Mouse (Mus musculus) midbrain, embryonic 11.5 days (tissue): ENCODE measurements at regions not wholly inside any gene's neighbourhood (a gene's known extent, or its start where the extent isn't known, plus 50 kb on each side); places are given as distances from the start of the nearest gene placed in this dataset.

Experiments used
- ATAC-seq: fragments of 200-750 bp; cut with Nextera tagmentation; 2 replicates; pipeline ENCODE4 v1.8.0; 2017; ENCODE audit warnings: moderate TSS enrichment, moderate library complexity; ENCODE audit not compliant: low FRiP score
- DNase-seq: peaks from one replicate; pipeline ENCODE4 v3.0.0; 2015; ENCODE audit warnings: low spot score; ENCODE audit errors: missing footprints
- H3K27ac ChIP-seq: fragments of 300-500 bp; sonication (generic); 2 replicates; pipeline ENCODE4 v1.5.1; 2014; ENCODE audit warnings: low read depth, low read length
- H3K27me3 ChIP-seq: fragments of 300-500 bp; sonication (generic); 2 replicates; pipeline ENCODE4 v1.6.1; 2014; ENCODE audit warnings: mild to moderate bottlenecking, low read length, moderate library complexity, mixed read lengths; ENCODE audit not compliant: control insufficient read depth, insufficient read depth
- H3K36me3 ChIP-seq: fragments of 300-500 bp; sonication (generic); 2 replicates; pipeline ENCODE4 v1.6.1; 2014; ENCODE audit warnings: mild to moderate bottlenecking, low read length, moderate library complexity, mixed read lengths; ENCODE audit not compliant: control insufficient read depth, insufficient read depth
- H3K4me1 ChIP-seq: fragments of 300-500 bp; sonication (generic); 2 replicates; pipeline ENCODE4 v1.6.1; 2014; ENCODE audit warnings: low read length; ENCODE audit not compliant: control insufficient read depth, insufficient read depth
- H3K4me2 ChIP-seq: fragments of 300-500 bp; sonication (generic); 2 replicates; pipeline ENCODE4 v1.6.1; 2014; ENCODE audit warnings: mild to moderate bottlenecking, moderate library complexity
- H3K4me3 ChIP-seq: fragments of 300-500 bp; sonication (generic); 2 replicates; pipeline ENCODE4 v1.5.1; 2014; ENCODE audit warnings: low read depth, low read length
- H3K9ac ChIP-seq: fragments of 300-500 bp; sonication (generic); 2 replicates; pipeline ENCODE4 v1.6.1; 2014; ENCODE audit warnings: low read length
- H3K9me3 ChIP-seq: fragments of 300-500 bp; sonication (generic); 2 replicates; pipeline ENCODE4 v1.6.1; 2016; ENCODE audit warnings: low read length; ENCODE audit not compliant: control insufficient read depth
- WGBS: fragments of 180-500 bp; shearing (Covaris S2); extraction: QIAGEN DNeasy Blood & Tissue Kit; methylation state at CpG from one replicate; pipeline ENCODE4 v1.1.7; 2014; 5-methylcytosine and 5-hydroxymethylcytosine counted together

DNA sequence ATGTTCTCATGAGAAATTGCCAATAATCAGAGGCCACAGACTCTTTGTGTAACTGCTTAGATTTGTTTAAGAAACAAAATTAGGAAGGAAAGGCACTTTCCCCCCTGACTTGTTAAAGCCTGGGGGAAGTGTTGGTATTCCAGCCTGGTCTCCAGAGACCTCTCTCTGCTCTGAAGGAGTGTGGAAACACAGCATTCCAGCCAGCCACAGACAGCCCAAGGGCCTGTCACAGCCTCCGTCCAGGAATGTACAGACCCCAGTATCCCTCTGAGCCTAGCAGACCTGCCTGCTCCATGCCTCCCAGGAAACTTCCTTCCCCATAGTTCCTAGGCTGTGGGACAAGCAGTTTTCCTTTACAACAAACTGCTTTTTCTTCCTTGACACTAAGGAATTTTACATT lies 128.0 kb downstream of the Rybp start:
- Histone ChIP-seq H3K27ac (no peak overlapping the region), H3K36me3 (no peaks in the 10 kb centered on the region), H3K4me3 (no peak overlapping the region), H3K4me1 (peaks cover 17% of the 10 kb centered on the region), H3K4me2 (no peak overlapping the region), H3K9me3 (no peaks in the 10 kb centered on the region), H3K9ac (no peak overlapping the region), H3K27me3 (no peaks in the 10 kb centered on the region)
- no peak for DNase-seq
- WGBS, result 37% methylated on average over 1 of the region's 1 CpGs
- ATAC-seq, result no peak

DNA sequence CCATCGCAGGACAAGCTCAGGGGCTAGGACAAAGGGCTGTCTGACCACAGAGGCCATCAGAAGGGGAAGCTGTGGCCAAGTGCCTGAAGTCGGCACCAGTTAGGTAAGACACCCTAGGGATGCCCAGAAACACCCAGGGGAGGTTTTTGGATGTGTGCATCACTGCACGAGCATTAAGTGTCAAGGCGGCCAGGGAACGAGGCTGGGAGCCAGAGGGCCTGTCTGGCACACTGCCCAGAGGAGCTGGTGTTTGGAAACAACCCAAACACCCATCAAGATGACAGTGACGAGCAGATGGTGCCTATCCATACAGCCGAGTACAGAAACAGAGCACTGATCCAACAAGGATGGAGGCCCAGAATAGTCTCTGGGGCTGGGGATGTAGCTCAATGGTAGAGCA lies 130.0 kb downstream of the Rybp start:
- Histone ChIP-seq H3K36me3 (no peaks in the 10 kb centered on the region), H3K9me3 (no peaks in the 10 kb centered on the region), H3K4me3 (no peak overlapping the region), H3K4me1 (no peaks in the 10 kb centered on the region), H3K27ac (no peak overlapping the region), H3K9ac (no peak overlapping the region), H3K27me3 (no peaks in the 10 kb centered on the region), H3K4me2 (no peak overlapping the region)
- ATAC-seq (no peak), DNase-seq (no peak)
- WGBS, result 84% methylated on average over 7 of the region's 7 CpGs

- no peaks in the 10 kb centered on the region for H3K36me3 ChIP-seq
- H3K9me3 ChIP-seq, result no peaks in the 10 kb centered on the region
- no peak overlapping the region for H3K4me2 ChIP-seq
- no peak for DNase-seq
- H3K9ac ChIP-seq, result no peak overlapping the region
- H3K27ac ChIP-seq, result no peak overlapping the region
- no peak overlapping the region for H3K4me3 ChIP-seq
- WGBS, result 88% methylated on average over 4 of the region's 4 CpGs
- no peaks in the 10 kb centered on the region for H3K4me1 ChIP-seq
- no peak for ATAC-seq
- H3K27me3 ChIP-seq, result no peaks in the 10 kb centered on the region
Observed at GRCm38 (mm10) chr6:100156163-100156562, 131.1 kb downstream of the Rybp start.

DNA sequence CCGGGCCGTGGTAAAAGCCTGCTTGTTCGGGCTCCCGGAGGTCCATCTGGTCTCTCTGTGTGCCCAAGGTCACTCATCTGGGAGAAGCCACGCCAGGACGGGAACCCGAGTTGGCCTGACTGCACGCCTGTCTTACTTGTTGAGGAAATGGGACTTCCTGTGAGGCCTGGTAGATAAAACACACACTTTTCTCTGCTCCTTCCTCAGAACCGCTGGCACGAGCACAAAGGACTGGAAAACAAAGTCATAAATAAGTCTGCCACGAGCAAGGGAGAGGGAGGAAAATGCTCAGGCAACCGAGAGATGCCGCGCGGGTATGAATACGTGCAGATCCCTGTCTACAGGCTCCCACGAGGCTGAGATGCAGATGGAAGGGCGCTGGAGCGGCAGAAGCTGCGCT lies 131.6 kb downstream of the Rybp start:
- Histone ChIP-seq H3K9ac (no peak overlapping the region), H3K27ac (no peak overlapping the region), H3K9me3 (no peaks in the 10 kb centered on the region), H3K36me3 (no peaks in the 10 kb centered on the region), H3K4me1 (no peaks in the 10 kb centered on the region), H3K27me3 (no peaks in the 10 kb centered on the region), H3K4me2 (no peak overlapping the region), H3K4me3 (no peak overlapping the region)
- no peak for DNase-seq
- no peak for ATAC-seq
- WGBS, result 81% methylated on average over 20 of the region's 20 CpGs

DNA sequence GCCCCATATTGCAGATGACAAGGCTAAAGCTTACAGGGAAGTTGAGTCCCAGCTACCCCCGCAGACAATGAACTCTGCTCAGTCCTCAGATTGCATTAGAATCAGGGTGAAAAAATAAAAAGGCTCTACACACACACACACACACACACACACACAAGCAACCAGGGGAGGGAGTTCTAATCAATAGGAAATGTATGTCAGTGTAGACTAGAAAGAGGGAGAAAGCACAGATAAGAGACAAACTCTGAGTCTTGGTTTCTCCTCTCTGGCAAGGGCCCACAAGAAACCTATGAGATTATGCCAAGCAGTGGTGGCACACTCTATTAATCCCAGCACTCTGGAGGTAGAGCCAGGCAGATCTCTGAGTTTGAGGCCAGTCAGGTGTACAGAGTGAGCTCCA lies 135.8 kb downstream of the Rybp start:
- Histone ChIP-seq H3K9me3 (no peaks in the 10 kb centered on the region), H3K36me3 (no peaks in the 10 kb centered on the region), H3K27me3 (no peaks in the 10 kb centered on the region; the same call in 1 of the 2 replicates), H3K9ac (no peak overlapping the region), H3K4me2 (no peak overlapping the region), H3K4me3 (no peak overlapping the region), H3K27ac (no peak overlapping the region), H3K4me1 (peaks cover 6% of the 10 kb centered on the region)
- 82% methylated on average over 1 of the region's 1 CpGs for WGBS
- ATAC-seq, result no peak
- DNase-seq, result no peak

DNA sequence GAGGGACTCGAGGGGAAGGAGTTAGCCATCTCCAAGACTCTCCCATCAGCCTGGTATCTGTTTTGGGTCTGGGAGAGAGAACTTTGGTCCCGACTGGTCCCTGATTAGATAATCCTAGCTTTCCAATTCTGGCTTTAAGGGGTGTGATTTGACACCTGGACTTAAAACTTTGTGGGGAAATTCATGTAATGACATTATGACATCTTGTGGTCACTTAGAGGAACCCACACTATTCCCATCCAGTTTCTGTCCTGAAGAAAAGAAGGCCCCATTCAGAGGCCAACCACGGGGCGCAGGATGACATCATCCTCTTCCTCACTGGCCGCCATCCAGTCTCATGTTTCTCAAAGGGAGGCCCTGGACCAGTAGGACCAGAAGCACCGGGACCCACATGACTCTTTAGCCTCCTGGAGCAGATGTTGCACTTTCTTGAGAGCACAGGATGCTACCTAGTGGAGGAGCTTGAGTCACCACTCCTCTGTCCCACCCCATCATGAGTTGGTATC lies 136.5 kb downstream of the Rybp start:
- Histone ChIP-seq H3K9ac (no peak overlapping the region), H3K27me3 (no peaks in the 10 kb centered on the region; the same call in 1 of the 2 replicates), H3K4me1 (peaks cover 6% of the 10 kb centered on the region), H3K9me3 (no peaks in the 10 kb centered on the region), H3K27ac (no peak overlapping the region), H3K4me3 (no peak overlapping the region), H3K36me3 (no peaks in the 10 kb centered on the region), H3K4me2 (no peak overlapping the region)
- no peak for DNase-seq
- 73% methylated on average over 6 of the region's 6 CpGs for WGBS
- ATAC-seq, result no peak

- WGBS, result 92% methylated on average over 5 of the region's 5 CpGs
- peaks cover 9% of the 10 kb centered on the region for H3K4me1 ChIP-seq
Observed at GRCm38 (mm10) chr6:100149458-100149852, 137.8 kb downstream of the Rybp start.

DNA sequence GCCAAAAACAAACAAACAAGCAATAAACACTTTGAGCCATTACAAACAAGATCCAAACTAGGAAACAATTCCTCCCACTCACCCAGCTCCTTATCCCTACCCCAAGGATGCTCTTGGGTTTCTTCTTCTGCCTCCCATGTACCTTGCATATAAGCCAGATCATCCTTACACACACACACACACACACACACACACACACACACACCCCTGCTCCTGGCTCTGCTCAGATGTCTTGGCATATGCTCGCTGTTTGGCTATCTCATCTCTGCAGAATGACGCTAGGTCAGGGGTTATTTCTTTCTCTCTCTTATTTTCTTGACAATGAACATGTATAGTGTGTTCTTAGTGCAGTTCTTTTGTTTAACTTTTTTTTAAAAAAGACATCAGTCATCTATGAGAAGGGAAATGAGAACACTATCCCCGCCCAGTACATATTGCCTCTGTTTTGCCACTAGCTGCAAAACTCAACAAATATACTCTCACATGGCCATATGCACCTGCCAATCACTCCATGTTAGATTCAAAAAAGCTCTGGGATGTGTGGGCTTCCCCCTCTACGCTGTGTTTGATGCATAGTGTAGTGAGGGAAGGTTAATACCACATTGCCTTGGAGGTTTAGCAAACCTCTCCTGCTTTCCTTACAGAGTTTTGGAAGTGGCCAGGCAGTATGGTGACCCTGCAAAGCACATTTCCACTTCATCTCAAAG lies 138.4 kb downstream of the Rybp start:
- no peaks in the 10 kb centered on the region; the same call in 1 of the 2 replicates for H3K27me3 ChIP-seq
- H3K9ac ChIP-seq, result no peak overlapping the region
- WGBS, result 78% methylated on average over 4 of the region's 4 CpGs
- ATAC-seq (no peak), DNase-seq (no peak)
- no peak overlapping the region for H3K4me2 ChIP-seq
- no peak overlapping the region for H3K27ac ChIP-seq
- H3K4me3 ChIP-seq, result no peak overlapping the region
- H3K9me3 ChIP-seq, result no peaks in the 10 kb centered on the region
- H3K4me1 ChIP-seq, result peaks cover 15% of the 10 kb centered on the region
- no peaks in the 10 kb centered on the region for H3K36me3 ChIP-seq

More at GRCm38 (mm10) chr6:100149458-100149852, 137.8 kb downstream of the Rybp start:
- DNase-seq, result no peak
- Histone ChIP-seq H3K36me3 (no peaks in the 10 kb centered on the region), H3K4me2 (no peak overlapping the region), H3K27me3 (no peaks in the 10 kb centered on the region; the same call in 1 of the 2 replicates), H3K27ac (no peak overlapping the region), H3K9me3 (no peaks in the 10 kb centered on the region), H3K9ac (no peak overlapping the region), H3K4me3 (no peak overlapping the region)
- no peak for ATAC-seq

DNA sequence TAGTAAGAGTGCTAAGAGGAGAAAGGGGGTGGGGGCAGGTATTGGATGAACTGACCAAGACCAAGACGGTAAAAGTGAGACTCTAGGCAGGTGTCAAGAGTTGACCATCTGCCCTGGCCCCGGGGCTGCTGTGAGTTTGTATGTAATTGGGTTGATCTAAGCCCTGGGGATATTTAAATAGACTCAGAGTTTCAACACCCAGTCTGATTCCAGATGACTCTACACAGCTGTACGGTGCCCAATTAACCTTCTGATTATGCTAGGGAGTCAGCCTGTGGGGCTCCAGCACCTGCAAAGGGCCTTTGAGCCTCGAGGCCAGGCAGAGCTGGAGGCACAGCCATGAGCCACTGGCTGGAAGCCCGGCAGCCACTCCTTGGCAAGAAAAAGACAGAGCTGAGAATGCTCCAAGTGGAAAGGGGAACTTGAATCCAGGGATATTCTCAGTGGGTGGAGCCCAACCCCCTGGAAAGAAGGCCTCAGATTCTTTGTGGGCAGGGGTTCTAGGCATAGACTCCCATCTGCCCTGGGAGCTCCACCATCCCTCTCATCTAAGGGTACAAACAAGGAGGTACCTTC lies 140.8 kb downstream of the Rybp start:
- no peaks in the 10 kb centered on the region for H3K9me3 ChIP-seq
- no peak overlapping the region for H3K4me2 ChIP-seq
- WGBS, result 59% methylated on average over 5 of the region's 5 CpGs
- no peak for ATAC-seq
- no peak overlapping the region for H3K9ac ChIP-seq
- no peak overlapping the region for H3K27ac ChIP-seq
- no peak for DNase-seq
- no peaks in the 10 kb centered on the region for H3K36me3 ChIP-seq
- no peak overlapping the region for H3K4me3 ChIP-seq
- peaks cover 21% of the 10 kb centered on the region for H3K4me1 ChIP-seq
- H3K27me3 ChIP-seq, result no peaks in the 10 kb centered on the region; the same call in 1 of the 2 replicates
